Mouse (Mus musculus) megakaryocyte, embryonic 14.5 days (primary cell): ENCODE results near the gene Gprin2.

Source experiments
- FLI1 ChIP-seq: IDR thresholded peaks from 2 replicates; pipeline ENCODE4 v1.6.1; 2012; ENCODE audit warnings: low read length, inconsistent platforms, mixed read lengths
- GATA1 ChIP-seq: IDR thresholded peaks from 3 replicates; pipeline ENCODE4 v1.6.1; 2012; ENCODE audit warnings: mixed read lengths, low read length, inconsistent platforms, borderline replicate concordance

- TF ChIP-seq GATA1 (no peak), FLI1 (no peak)
These were observed 25.1 kb upstream of the Gprin2 start for GRCm38 (mm10) chr14:34226566-34226965.
